Mouse (Mus musculus) ovary, postnatal 36 days (tissue): ENCODE results near the gene Gabpb1.

Experiments
- DNase-seq: peaks from one replicate; pipeline ENCODE4 v3.0.0; 2022; ENCODE audit warnings: low spot score, mixed read lengths

Gabpb1 gene

DNA sequence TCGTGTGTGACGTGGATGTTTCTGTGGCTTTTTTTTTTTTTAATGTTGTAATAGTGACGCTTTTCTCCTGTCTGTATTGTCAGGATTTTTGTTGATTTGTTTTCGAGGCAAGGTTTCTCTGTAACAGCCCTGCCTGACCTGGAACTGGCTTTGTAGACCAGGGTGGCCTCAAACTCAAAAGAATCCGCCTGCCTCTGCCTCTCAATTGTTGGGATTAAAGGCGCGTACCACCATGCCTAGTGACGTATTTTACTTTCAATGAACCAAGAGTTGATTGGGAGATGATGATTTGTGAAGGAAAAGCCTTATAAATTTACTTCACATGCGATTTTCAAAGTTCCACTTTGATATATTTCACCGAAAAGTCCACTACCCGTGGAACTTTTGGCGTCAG, at the start of gene Gabpb1:
Gene Gabpb1, minus strand, starts transcription at position 216 of the 394 bp plus-strand sequence.
- DNase-seq, result no peak

- DNase-seq, result no peak
Measured at GRCm38 (mm10) chr2:126712950-126713349, 36.8 kb upstream of the Gabpb1 start.

- DNase-seq, result no peak
Measured at GRCm38 (mm10) chr2:126712526-126712925, 36.4 kb upstream of the Gabpb1 start.

- DNase-seq, result no peak
Measured at GRCm38 (mm10) chr2:126708361-126708760, 32.2 kb upstream of the Gabpb1 start.

DNA sequence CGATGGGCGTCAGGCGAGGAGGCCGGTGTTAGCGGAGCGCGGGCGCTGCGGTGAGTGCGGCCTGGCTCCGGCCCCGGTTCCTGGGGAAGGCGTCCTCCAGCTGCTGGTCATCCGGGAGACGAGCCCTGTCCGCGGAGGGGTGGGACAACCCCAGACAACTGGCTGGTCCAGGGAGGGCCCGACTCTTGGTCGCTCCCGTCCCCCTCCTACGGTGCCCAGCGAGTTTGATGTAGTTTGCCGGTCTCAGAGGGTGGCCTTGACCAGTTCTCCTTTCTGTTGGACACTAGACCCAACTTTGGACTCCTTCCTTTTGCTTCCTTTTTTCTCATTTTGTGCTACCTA, 31.3 kb upstream of the Gabpb1 start:
- no peak for DNase-seq

DNA sequence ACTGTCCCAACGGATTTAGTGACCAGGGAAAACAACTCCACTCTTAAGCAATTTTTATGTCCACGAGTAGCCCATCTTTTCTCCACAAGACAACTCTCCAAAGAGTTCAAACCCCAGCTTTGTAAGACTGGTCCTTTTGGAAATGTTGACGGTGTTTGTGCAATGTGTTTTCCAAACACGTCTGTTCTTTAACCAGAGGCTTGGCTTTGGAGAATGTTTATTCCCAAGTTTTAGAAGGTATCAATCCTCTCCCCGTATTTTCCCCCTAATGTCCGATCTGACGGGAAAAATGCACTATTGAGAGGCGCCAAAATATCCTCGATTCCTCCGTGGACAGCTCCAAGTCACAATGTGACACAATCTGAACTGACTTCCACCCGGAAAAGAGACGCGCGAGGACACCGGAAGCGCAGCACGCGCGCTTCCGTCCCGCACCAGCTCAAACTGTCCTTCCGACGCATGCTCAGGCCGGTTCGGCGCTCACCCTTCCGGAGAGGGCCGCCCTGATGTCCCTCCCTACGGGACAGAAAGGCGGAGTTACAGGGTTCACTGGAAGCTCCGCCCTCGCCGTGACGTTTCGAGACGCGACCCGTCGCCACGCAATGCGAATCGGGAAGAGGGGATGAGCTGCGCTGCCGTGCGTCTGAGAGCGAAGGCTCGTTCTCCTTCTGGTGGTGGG, 30.8 kb upstream of the Gabpb1 start, which contains the start of gene Usp8:
Gene Usp8, plus strand, starts transcription at position 570 of the 679 bp plus-strand sequence.
- DNase-seq, result peak; percentile 98

- no peak for DNase-seq
Measured at GRCm38 (mm10) chr2:126695285-126695684, 19.1 kb upstream of the Gabpb1 start.

- DNase-seq, result no peak
Measured at GRCm38 (mm10) chr2:126691290-126691689, 15.2 kb upstream of the Gabpb1 start.

DNA sequence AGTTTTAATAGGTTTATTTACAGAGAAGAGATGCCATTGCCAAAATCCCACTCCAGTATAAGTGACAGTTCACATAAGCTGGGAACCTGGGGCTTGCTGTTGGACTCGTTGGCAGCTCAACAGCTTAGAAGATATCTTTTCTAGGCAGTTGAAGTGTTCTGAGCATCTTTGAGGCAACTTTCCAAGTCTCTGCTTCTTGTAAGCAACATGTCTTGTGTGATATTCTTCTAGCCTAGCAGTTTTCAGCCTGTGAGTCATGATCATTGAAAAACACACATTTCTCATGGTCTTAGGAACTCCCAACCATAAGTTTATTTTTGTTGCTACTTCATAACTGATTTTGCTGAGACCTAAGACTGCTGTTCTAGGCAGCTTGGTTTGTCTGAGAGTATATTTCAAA, 6.8 kb upstream of the Gabpb1 start:
- no peak for DNase-seq

- DNase-seq, result no peak
Measured at GRCm38 (mm10) chr2:126682333-126682732, 6.2 kb upstream of the Gabpb1 start.

DNA sequence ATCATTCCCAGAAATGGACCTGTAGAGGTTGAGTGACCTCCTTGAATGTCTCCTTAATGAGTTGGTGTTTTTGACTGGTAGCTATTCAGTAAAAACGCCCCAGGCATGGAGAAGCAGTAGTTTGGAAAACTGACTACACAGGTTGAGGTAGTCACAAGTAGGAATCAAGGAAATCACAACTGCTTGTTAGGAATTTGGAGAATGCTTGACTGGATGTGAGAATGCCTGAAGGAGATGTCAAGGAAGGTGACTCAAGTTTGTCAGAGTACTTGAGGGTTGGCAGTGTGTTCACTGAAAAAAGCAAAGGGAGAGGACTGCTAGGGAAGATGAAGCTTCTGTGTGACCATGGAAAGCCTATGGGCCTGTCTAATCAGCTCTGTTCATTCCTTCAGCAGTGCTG, 1.2 kb upstream of the Gabpb1 start:
- no peak for DNase-seq

DNA sequence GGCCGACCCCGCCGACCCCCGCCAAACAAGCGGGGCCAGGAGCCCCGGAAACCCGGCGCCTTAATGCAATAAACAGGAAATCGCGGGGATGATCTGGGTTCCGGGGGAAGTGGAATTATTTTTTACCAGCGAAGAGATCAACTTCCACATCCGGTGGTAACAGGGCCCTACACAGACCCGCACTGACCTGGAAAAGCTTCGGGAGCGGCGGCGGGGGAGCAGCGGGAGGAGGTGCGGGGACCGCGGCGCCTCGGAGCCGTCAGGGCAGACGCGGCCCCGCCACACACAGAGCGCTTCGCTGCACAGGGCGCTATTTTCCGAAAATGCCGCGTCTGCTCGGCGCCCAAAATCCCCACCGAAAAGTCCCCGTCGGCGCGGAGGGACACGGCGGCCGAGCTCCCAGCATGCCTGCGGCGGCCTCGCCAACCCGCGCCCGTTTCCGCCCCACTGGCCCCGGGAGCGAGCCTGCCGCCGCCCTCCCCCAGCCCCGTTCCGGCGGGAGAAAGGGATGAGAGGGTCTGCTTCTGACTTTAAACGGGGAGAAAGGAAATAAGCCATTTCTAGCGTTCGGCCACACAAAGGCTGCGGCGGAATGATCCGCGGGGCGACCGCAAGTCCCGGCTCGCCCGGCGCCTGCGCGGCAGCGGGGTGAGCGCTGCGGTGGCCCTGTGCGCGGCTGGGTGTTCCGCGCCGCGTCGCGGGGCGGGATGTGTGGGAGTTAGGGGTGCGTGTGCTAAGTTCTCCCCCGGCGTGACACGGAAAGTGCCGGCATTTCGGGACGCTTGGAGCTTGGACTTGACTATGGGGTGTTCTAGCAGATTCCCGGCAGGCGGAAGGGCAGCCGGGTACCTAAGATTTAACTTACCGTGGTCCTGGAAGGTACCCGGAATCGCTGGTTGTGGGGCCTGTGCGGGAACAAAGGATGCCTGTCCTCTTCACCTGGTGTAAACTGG, 692 bp downstream of the Gabpb1 start:
- peak; percentile 86 for DNase-seq

- DNase-seq, result peak; percentile 62
Measured at GRCm38 (mm10) chr2:126674441-126675168, 1.5 kb downstream of the Gabpb1 start.

GRCm38 (mm10) chr2:126673317-126674242, 2.6 kb downstream of the Gabpb1 start:
- no peak for DNase-seq

GRCm38 (mm10) chr2:126668621-126669252, 7.4 kb downstream of the Gabpb1 start:
- no peak for DNase-seq

DNA sequence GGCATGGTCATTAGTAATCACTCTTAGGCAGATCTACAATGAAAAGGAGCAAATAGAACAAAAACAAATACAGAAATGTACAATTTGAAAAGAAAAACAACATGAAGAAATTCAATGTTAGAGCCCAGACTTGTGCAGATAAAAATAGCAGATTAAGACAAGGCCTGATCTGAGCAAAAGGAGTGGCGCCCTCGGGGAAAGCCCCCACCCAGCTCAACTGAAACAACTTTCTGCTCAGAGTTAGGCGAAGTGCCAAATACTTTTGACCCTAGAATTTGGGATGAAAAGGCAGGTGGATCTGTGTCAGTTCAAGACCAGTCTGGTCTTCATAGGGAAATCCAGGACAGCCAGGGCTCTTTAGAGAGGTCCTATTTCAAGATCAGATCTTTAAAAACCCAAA, 10.2 kb downstream of the Gabpb1 start:
- DNase-seq, result no peak

DNA sequence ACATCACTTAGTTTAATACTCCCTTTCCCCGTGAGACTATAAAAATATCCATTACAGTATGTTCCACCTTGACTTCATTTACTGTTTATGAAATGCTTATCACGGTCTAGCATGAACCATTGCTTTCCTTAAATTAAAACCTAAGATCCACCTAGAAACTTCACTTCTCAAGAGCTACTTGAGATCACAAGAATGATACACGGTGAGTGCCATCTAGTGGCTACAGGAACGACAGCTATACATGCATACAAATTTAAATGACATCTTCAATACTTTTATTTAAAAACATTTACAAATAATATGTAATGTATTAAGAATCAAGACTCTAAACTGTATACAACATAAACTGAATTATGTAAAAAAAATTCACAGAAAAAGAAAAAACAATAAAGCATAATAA, 12.7 kb downstream of the Gabpb1 start:
- no peak for DNase-seq

GRCm38 (mm10) chr2:126652929-126653328, 23.2 kb downstream of the Gabpb1 start:
- DNase-seq, result no peak

- DNase-seq, result no peak
Measured at GRCm38 (mm10) chr2:126647762-126648161, 28.4 kb downstream of the Gabpb1 start.

- DNase-seq, result no peak
Measured at GRCm38 (mm10) chr2:126646461-126646860, 29.7 kb downstream of the Gabpb1 start.

GRCm38 (mm10) chr2:126644768-126645167, 31.4 kb downstream of the Gabpb1 start:
- no peak for DNase-seq
